Mouse (Mus musculus) MEL (cell line): ENCODE data around the gene Prnd. TPM values are rescaled to one million over a fixed set of nuclear protein-coding genes. Genes with fewer than 3 reads are reported as not detected.

ENCODE experiments used
- DNase-seq: peaks from one replicate; pipeline ENCODE4 v3.0.0; 2011; ENCODE audit warnings: low read depth, low spot score
- H3K27ac ChIP-seq: 2 replicates; pipeline ENCODE4 v1.5.1; 2012; ENCODE audit warnings: low read depth, mild to moderate bottlenecking, control low read depth, low read length, moderate library complexity; ENCODE audit not compliant: control insufficient read depth
- H3K27me3 ChIP-seq, 2 experiments: fragments of 150-350 bp in 1 of 2; sonication (generic) in 1 of 2; 2 replicates each; pipeline ENCODE4 v1.6.1; 2012; ENCODE audit warnings: low read length in 2 of 2, mild to moderate bottlenecking in 2 of 2, improper control_type of control experiment in 1 of 2, moderate library complexity in 1 of 2; ENCODE audit not compliant: insufficient read depth in 2 of 2, control insufficient read depth in 1 of 2
- H3K36me3 ChIP-seq, 2 experiments: 2 replicates each; pipeline ENCODE4 v1.6.1; 2012 to 2014; ENCODE audit warnings: low read length in 2 of 2, improper control_type of control experiment in 1 of 2, inconsistent platforms in 1 of 2, mild to moderate bottlenecking in 1 of 2; ENCODE audit not compliant: insufficient read depth in 2 of 2, control insufficient read depth in 1 of 2
- H3K4me1 ChIP-seq, 2 experiments: fragments of 150-350 bp in 1 of 2; sonication (generic) in 1 of 2; 2 replicates each; pipeline ENCODE4 v1.6.1; 2012; ENCODE audit warnings: low read length in 2 of 2, improper control_type of control experiment in 1 of 2, mild to moderate bottlenecking in 1 of 2; ENCODE audit not compliant: insufficient read depth in 2 of 2, control insufficient read depth in 1 of 2
- H3K4me3 ChIP-seq, 2 experiments: fragments of 150-350 bp in 1 of 2; sonication (generic) in 1 of 2; 2 replicates each; pipeline ENCODE4 v1.5.1; 2012; ENCODE audit warnings: low read depth in 2 of 2, low read length in 2 of 2, mild to moderate bottlenecking in 2 of 2, moderate library complexity in 2 of 2, control low read depth in 1 of 2, improper control_type of control experiment in 1 of 2; ENCODE audit not compliant: control insufficient read depth in 1 of 2, insufficient read depth in 1 of 2
- H3K79me2 ChIP-seq: 2 replicates; pipeline ENCODE4 v1.6.1; 2012; ENCODE audit warnings: mild to moderate bottlenecking, low read length, moderate library complexity; ENCODE audit not compliant: control insufficient read depth, poor library complexity, insufficient read depth
- H3K9ac ChIP-seq: 2 replicates; pipeline ENCODE4 v1.6.1; 2012; ENCODE audit warnings: low read depth, mild to moderate bottlenecking, control low read depth, low read length, moderate library complexity; ENCODE audit not compliant: control insufficient read depth, poor library complexity, severe bottlenecking
- H3K9me3 ChIP-seq: fragments of 150-350 bp; sonication (generic); replicated peaks from 2 replicates; pipeline ENCODE4 v1.6.1; 2012; ENCODE audit warnings: mild to moderate bottlenecking, low read length, improper control_type of control experiment, moderate library complexity; ENCODE audit not compliant: insufficient read depth
- CHD1 ChIP-seq: IDR thresholded peaks from 2 replicates; pipeline ENCODE4 v1.6.1; 2012; ENCODE audit warnings: low read depth, mild to moderate bottlenecking, inconsistent platforms, low read length, improper control_type of control experiment
- ETS1 ChIP-seq: IDR thresholded peaks from 2 replicates; pipeline ENCODE4 v1.6.1; 2012; ENCODE audit warnings: low read depth, mild to moderate bottlenecking, inconsistent platforms, low read length, improper control_type of control experiment, moderate library complexity
- GATA1 ChIP-seq: IDR thresholded peaks from 2 replicates; pipeline ENCODE4 v1.6.1; 2011; ENCODE audit warnings: low read depth, low read length, improper control_type of control experiment
- JUND ChIP-seq: IDR thresholded peaks from 2 replicates; pipeline ENCODE4 v1.6.1; 2011; ENCODE audit warnings: low read depth, mild to moderate bottlenecking, improper control_type of control experiment, low read length
- MAFK ChIP-seq: IDR thresholded peaks from 2 replicates; pipeline ENCODE4 v1.6.1; 2011; ENCODE audit warnings: low read depth, mild to moderate bottlenecking, low read length, improper control_type of control experiment, borderline replicate concordance
- MAX ChIP-seq: IDR thresholded peaks from 2 replicates; pipeline ENCODE4 v1.6.1; 2011; ENCODE audit warnings: low read length, improper control_type of control experiment
- MAZ ChIP-seq: IDR thresholded peaks from 2 replicates; pipeline ENCODE4 v1.6.1; 2012; ENCODE audit warnings: low read depth, mild to moderate bottlenecking, inconsistent platforms, low read length, improper control_type of control experiment
- MEF2A ChIP-seq: IDR thresholded peaks from 2 replicates; pipeline ENCODE4 v1.6.1; 2014; ENCODE audit warnings: low read depth, mild to moderate bottlenecking, inconsistent platforms, low read length, improper control_type of control experiment; ENCODE audit not compliant: poor library complexity, insufficient replicate concordance, severe bottlenecking; ENCODE audit errors: extremely low read depth
- MXI1 ChIP-seq: IDR thresholded peaks from 2 replicates; pipeline ENCODE4 v1.6.1; 2011; ENCODE audit warnings: mild to moderate bottlenecking, low read depth, low read length, improper control_type of control experiment
- NELFE ChIP-seq: IDR thresholded peaks from 2 replicates; pipeline ENCODE4 v1.6.1; 2011; ENCODE audit warnings: low read depth, low read length, improper control_type of control experiment
- NRF1 ChIP-seq: IDR thresholded peaks from 2 replicates; pipeline ENCODE4 v1.6.1; 2014; ENCODE audit warnings: low read depth, mild to moderate bottlenecking, inconsistent platforms, low read length, improper control_type of control experiment, moderate library complexity; ENCODE audit not compliant: poor library complexity, insufficient read depth, severe bottlenecking
- POLR2A ChIP-seq, 2 experiments: IDR thresholded peaks; 2 replicates each; pipeline ENCODE4 v1.6.1; 2011 to 2012; ENCODE audit warnings: low read length in 2 of 2, mild to moderate bottlenecking in 2 of 2, control low read depth in 1 of 2, improper control_type of control experiment in 1 of 2, low read depth in 1 of 2, moderate library complexity in 1 of 2; ENCODE audit not compliant: control insufficient read depth in 1 of 2, insufficient read depth in 1 of 2, poor library complexity in 1 of 2
- POLR2AphosphoS2 ChIP-seq: IDR thresholded peaks from 2 replicates; pipeline ENCODE4 v1.6.1; 2011; ENCODE audit warnings: low read length, improper control_type of control experiment
- POLR2AphosphoS5 ChIP-seq: IDR thresholded peaks from 2 replicates; pipeline ENCODE4 v1.6.1; 2012; ENCODE audit warnings: low read depth, borderline replicate concordance, mild to moderate bottlenecking, inconsistent platforms, low read length, moderate library complexity, mixed read lengths
- RCOR1 ChIP-seq: IDR thresholded peaks from 2 replicates; pipeline ENCODE4 v1.6.1; 2012; ENCODE audit warnings: low read depth, mild to moderate bottlenecking, inconsistent platforms, low read length, improper control_type of control experiment
- SIN3A ChIP-seq: IDR thresholded peaks from 2 replicates; pipeline ENCODE4 v1.6.1; 2012; ENCODE audit warnings: low read length, improper control_type of control experiment, inconsistent platforms
- TBP ChIP-seq: IDR thresholded peaks from 2 replicates; pipeline ENCODE4 v1.8.0; 2011; ENCODE audit warnings: low read depth, low read length, improper control_type of control experiment
- TCF12 ChIP-seq: IDR thresholded peaks from 2 replicates; pipeline ENCODE4 v1.6.1; 2014; ENCODE audit warnings: low read depth, mild to moderate bottlenecking, inconsistent platforms, low read length, improper control_type of control experiment, moderate library complexity
- USF1 ChIP-seq: IDR thresholded peaks from 2 replicates; pipeline ENCODE4 v1.6.1; 2014; ENCODE audit warnings: low read depth, mild to moderate bottlenecking, inconsistent platforms, low read length, improper control_type of control experiment, moderate library complexity
- USF2 ChIP-seq, 2 experiments: IDR thresholded peaks; 2 replicates each; pipeline ENCODE4 v1.6.1; 2011 to 2012; ENCODE audit warnings: improper control_type of control experiment in 2 of 2, low read length in 2 of 2, borderline replicate concordance in 1 of 2, inconsistent platforms in 1 of 2, low read depth in 1 of 2, mild to moderate bottlenecking in 1 of 2; ENCODE audit not compliant: insufficient read depth in 1 of 2
- ZC3H11A ChIP-seq: IDR thresholded peaks from 2 replicates; pipeline ENCODE4 v1.6.1; 2012; ENCODE audit warnings: low read depth, mild to moderate bottlenecking, inconsistent platforms, low read length, improper control_type of control experiment
- ZKSCAN1 ChIP-seq: IDR thresholded peaks from 2 replicates; pipeline ENCODE4 v1.6.1; 2012; ENCODE audit warnings: low read depth, mild to moderate bottlenecking, inconsistent platforms, low read length, improper control_type of control experiment, moderate library complexity
- ZMIZ1 ChIP-seq: IDR thresholded peaks from 2 replicates; pipeline ENCODE4 v1.6.1; 2012; ENCODE audit warnings: low read depth, mild to moderate bottlenecking, inconsistent platforms, low read length, improper control_type of control experiment, moderate library complexity
- polyA plus RNA-seq, 2 experiments: library from polyadenylated mRNA; stranded (reverse) in 1 of 2; unstranded in 1 of 2; fragments of >175 nt in 1 of 2; fragments of >200 nt in 1 of 2; gene quantifications; 2 replicates each; pipeline versions ENCODE4 v1.2.1 to v1.2.4; 2012; ENCODE audit warnings: low replicate concordance in 2 of 2, low read depth in 1 of 2; ENCODE audit not compliant: insufficient read length in 2 of 2, insufficient read depth in 1 of 2, missing spikeins in 1 of 2
- total RNA-seq: library from RNA; depleted of rRNA; stranded (reverse); fragments of 300-350 nt; gene quantifications from 2 replicates; pipeline ENCODE4 v1.2.3, GENCODE M21; 2012

The Prnd gene
- total and polyA plus RNA-seq, 3 experiments = 0.06 TPM; not detected in 2

DNA sequence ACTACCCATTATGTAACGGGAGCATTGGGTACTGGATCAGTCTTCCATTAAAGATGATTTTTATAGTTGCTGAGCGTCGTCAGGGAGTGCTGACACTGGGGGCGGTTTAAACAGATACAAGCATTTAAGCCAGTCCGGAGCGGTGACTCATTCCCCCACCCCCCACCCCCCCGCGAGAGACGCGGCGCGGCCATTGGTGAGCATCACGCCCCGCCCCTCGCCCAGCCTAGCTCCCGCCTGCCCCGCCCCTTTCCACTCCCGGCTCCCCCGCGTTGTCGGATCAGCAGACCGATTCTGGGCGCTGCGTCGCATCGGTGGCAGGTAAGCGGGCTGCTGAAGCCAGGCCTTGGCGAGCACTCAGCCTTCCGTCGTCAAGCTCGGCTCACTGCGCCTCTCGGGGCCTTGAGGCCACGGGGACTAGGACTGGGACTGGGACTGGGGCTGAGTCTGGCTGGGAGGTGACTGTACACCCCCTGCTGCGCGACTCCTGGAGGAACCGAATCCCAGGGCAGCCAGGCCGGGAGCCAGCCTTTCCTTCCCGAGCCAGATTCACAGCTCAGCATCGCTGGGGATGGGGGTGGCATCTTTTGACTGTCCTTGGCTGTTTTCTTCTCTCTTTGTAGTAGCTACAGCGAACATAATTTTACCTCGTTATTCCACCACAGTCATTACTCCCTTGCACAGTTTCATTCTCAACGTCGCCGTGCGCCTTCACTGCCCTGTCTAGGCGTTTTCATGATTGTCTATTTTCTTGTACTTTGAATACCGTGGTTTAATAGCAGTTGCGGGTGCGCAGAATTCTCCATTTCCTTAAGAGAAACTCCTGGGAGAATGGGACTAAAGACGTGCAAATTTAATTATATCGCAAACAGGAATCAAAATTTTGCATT is 40.7 kb upstream of the Prnd start, which contains the start of the genes Prnp and Prn:
Gene Prnp (plus strand): TSS at position 246 of the 890 bp plus-strand sequence.
Gene Prn (plus strand): TSS at position 275 of the 890 bp plus-strand sequence.
- Histone ChIP-seq H3K4me1 (peaks cover 16 to 25% of the 10 kb centered on the region in 2 experiments), H3K9me3 (no peaks in the 10 kb centered on the region), H3K79me2 (no peaks in the 10 kb centered on the region; the same call in 1 of the 2 replicates), H3K4me3 (peak within 1 kb of the TSS; percentile 87 to 92), H3K36me3 (peaks cover 2 to 13% of the 10 kb centered on the region in 2 experiments; a peak in 3 of 4 replicates), H3K27ac (peak within 1 kb of the TSS; percentile 31), H3K9ac (peak within 1 kb of the TSS; percentile 82), H3K27me3 (no peaks in the 10 kb centered on the region)
- DNase-seq = peak; percentile 95
- TF ChIP-seq USF1 (peak; percentile 17; the same call in 1 of the 2 replicates), SIN3A (peak; percentile 71), TBP (peak; percentile 61), MAX (peak; percentile 13; the same call in 1 of the 2 replicates), POLR2AphosphoS2 (peak; percentile 82; the same call in 1 of the 2 replicates), ETS1 (peak; percentile 52; the same call in 1 of the 2 replicates), ZKSCAN1 (no peak), CHD1 (0 out of 2 replicates have a peak, but pooled peaks have one; percentile 74), NELFE (peak; percentile 86), MAZ (peak; percentile 55; the same call in 1 of the 2 replicates), JUND (peak; percentile 66; the same call in 1 of the 2 replicates), GATA1 (no peak), ZMIZ1 (peak; percentile 88), TCF12 (peak; percentile 78), RCOR1 (no peak), ZC3H11A (no peak), USF2 (IDR thresholded peaks at IDR 0.05; ENCODE audit: borderline replicate concordance in 1 of 2, insufficient read depth in 1 of 2, low read depth in 1 of 2, low read length in 2 of 2) (no peak), POLR2AphosphoS5 (no peak), MEF2A (no peak), POLR2A (IDR thresholded peaks at IDR 0.05; ENCODE audit: control insufficient read depth in 1 of 2, insufficient read depth in 1 of 2, low read depth in 1 of 2, low read length in 2 of 2, poor library complexity in 1 of 2) (peak; percentile 83 to 84), MXI1 (peak; percentile 62), MAFK (no peak), NRF1 (peak; percentile 22; the same call in 1 of the 2 replicates)
